Mouse (Mus musculus) retina, adult 2 months (tissue): ENCODE data around the gene P2rx3.

ENCODE experiments used
- DNase-seq: peaks from one replicate; pipeline ENCODE4 v3.0.0-alpha.2; 2012; ENCODE audit warnings: low read depth, low spot score

The P2rx3 gene

GRCm38 (mm10) chr2:85043623-85044022 lies 6.4 kb upstream of the P2rx3 start:
- DNase-seq = no peak

GRCm38 (mm10) chr2:85038336-85038735 lies 1.1 kb upstream of the P2rx3 start:
- DNase-seq = no peak

- no peak for DNase-seq
These were observed 685 bp downstream of the P2rx3 start for GRCm38 (mm10) chr2:85036507-85037046.

- DNase-seq = no peak
These were observed 3.1 kb downstream of the P2rx3 start for GRCm38 (mm10) chr2:85034169-85034568.

GRCm38 (mm10) chr2:85033121-85033520 lies 4.1 kb downstream of the P2rx3 start:
- DNase-seq = no peak

GRCm38 (mm10) chr2:85030989-85031388 lies 6.3 kb downstream of the P2rx3 start:
- no peak for DNase-seq

GRCm38 (mm10) chr2:85029897-85030296 lies 7.4 kb downstream of the P2rx3 start:
- no peak for DNase-seq

- no peak for DNase-seq
These were observed 10.0 kb downstream of the P2rx3 start for GRCm38 (mm10) chr2:85027281-85027680.

- DNase-seq = no peak
These were observed 11.1 kb downstream of the P2rx3 start for GRCm38 (mm10) chr2:85026178-85026577.

GRCm38 (mm10) chr2:85022043-85022442 lies 15.2 kb downstream of the P2rx3 start:
- DNase-seq = no peak

- no peak for DNase-seq
These were observed 22.7 kb downstream of the P2rx3 start for GRCm38 (mm10) chr2:85014588-85014982.

- DNase-seq = no peak
These were observed 23.3 kb downstream of the P2rx3 start for GRCm38 (mm10) chr2:85013826-85014587.

- DNase-seq = no peak
These were observed 24.6 kb downstream of the P2rx3 start for GRCm38 (mm10) chr2:85012679-85013078.

- no peak for DNase-seq
These were observed 25.2 kb downstream of the P2rx3 start for GRCm38 (mm10) chr2:85011906-85012604.

GRCm38 (mm10) chr2:85009212-85009611 lies 28.1 kb downstream of the P2rx3 start:
- DNase-seq = no peak

GRCm38 (mm10) chr2:85007729-85008128 lies 29.5 kb downstream of the P2rx3 start:
- no peak for DNase-seq

GRCm38 (mm10) chr2:85006600-85006999 lies 30.7 kb downstream of the P2rx3 start:
- no peak for DNase-seq

- DNase-seq = no peak
These were observed 32.9 kb downstream of the P2rx3 start for GRCm38 (mm10) chr2:85004341-85004740.

- DNase-seq = no peak
These were observed 34.7 kb downstream of the P2rx3 start for GRCm38 (mm10) chr2:85002575-85002974.

- DNase-seq = no peak
These were observed 35.8 kb downstream of the P2rx3 start for GRCm38 (mm10) chr2:85001497-85001896.

GRCm38 (mm10) chr2:84999486-85000181 lies 37.6 kb downstream of the P2rx3 start:
- DNase-seq = no peak

- DNase-seq = no peak
These were observed 40.9 kb downstream of the P2rx3 start for GRCm38 (mm10) chr2:84996376-84996775.
